Mouse (Mus musculus) small intestine, adult 2 months (tissue): Measurements from ENCODE around the gene Slf1.

ENCODE experiments used
- CTCF ChIP-seq: fragments of 200-500 bp; IDR thresholded peaks from 2 replicates; pipeline ENCODE4 v1.5.1; 2012; ENCODE audit warnings: low read depth, mild to moderate bottlenecking, control low read depth, inconsistent platforms, low read length, moderate library complexity, mixed read lengths; ENCODE audit not compliant: insufficient replicate concordance, insufficient read length; ENCODE audit errors: extremely low read depth
- POLR2A ChIP-seq: fragments of 200-500 bp; IDR thresholded peaks from 2 replicates; pipeline ENCODE4 v1.6.1; 2012; ENCODE audit warnings: low read depth, mild to moderate bottlenecking, control low read depth, inconsistent platforms, low read length, moderate library complexity

GRCm38 (mm10) chr13:77029594-77029993 is 105.7 kb downstream of the Slf1 start:
- no peak for TF ChIP-seq CTCF
- TF ChIP-seq POLR2A: no peak
